Mouse (Mus musculus): Measurements from ENCODE around the gene Golt1a. TPM values are rescaled to one million over a fixed set of nuclear protein-coding genes. Genes with fewer than 3 reads are reported as not detected.

The Golt1a gene
- 53.3 and 65.3 TPM in 2 replicates for polyA plus RNA-seq (2012; rRNA removed)

DNA sequence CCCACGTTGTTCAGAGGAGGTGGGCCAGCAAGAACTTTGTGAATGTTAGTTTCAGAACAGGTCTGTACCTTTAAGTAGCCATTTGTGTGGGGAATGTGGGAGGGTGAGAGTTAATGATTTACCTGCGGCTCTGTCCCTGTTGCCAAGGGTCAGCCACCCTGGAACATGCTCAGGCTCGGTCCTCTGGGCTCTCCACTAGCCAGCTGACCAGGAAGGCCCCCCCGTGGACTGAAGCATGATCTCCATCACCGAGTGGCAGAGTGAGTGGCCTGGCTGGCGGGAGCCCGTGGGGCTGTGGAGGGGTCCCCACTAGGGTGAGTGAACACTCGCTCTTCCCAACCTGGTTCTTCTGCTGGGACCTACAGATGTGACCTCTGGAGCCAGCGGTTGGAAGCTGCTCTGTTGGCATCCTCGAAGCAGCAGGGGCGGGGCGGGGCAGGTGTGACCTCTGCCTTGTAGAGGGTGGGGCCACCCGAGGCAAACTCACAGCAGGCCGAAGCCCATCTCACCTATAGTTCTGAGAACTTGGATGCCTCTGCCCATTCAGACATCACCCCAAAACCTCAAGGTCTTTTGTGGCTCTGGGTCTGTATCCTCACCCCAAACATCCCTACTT, at the start of gene Golt1a:
TSS of gene Golt1a (plus strand) at position 149 of the 616 bp plus-strand sequence.
- WGBS = 33% methylated on average over 14 of the region's 14 CpGs
- DNase-seq (ENCODE audit: low read depth, low spot score) = peak; percentile 62

- DNase-seq (ENCODE audit: low read depth, low spot score) = no peak
- 87% methylated on average over 6 of the region's 6 CpGs for WGBS
Observed at GRCm38 (mm10) chr1:133262628-133263027, 47.0 kb upstream of the Golt1a start.

GRCm38 (mm10) chr1:133263134-133263533, 46.5 kb upstream of the Golt1a start:
- no peak for DNase-seq (ENCODE audit: low read depth, low spot score)
- WGBS = 80% methylated on average over 7 of the region's 7 CpGs

- DNase-seq (ENCODE audit: low read depth, low spot score) = no peak
- WGBS = 44% methylated on average over 12 of the region's 12 CpGs
Observed at GRCm38 (mm10) chr1:133264367-133264766, 45.2 kb upstream of the Golt1a start.

DNA sequence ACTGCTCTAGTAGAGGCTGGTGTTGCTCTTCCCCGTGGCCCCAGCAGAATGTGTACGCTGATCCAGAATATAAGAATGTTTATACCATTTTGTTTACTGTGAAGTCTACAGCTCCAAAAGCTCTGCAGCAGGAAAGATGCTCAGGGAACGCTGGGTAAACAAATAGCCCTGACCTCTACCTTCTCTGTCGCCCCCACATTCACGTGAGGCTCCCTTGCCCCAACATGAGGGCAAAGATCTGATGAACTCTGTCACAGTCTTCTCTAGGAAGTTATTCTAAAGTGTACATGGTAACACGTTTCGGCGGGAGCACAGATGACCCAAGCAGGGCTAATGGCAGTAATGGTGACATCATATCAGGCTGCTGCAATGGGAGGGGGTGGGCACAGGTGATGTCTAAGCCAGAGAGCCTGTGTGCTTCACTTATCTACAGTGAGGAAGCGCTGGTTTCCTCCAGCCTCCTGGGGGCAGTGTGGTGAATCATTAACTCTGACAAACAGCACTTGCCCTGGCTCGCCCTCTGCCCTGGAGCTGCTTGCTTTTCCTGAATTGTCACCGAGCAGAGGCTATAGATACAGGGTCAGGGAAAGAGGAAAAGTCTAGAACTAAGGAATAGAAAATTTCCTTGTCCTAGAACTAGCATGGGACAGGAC, 44.4 kb upstream of the Golt1a start:
- DNase-seq (ENCODE audit: low read depth, low spot score) = no peak
- WGBS = 21% methylated on average over 11 of the region's 11 CpGs

GRCm38 (mm10) chr1:133267094-133267493, 42.5 kb upstream of the Golt1a start:
- DNase-seq (ENCODE audit: low read depth, low spot score) = no peak
- WGBS = 80% methylated on average over 3 of the region's 3 CpGs

DNA sequence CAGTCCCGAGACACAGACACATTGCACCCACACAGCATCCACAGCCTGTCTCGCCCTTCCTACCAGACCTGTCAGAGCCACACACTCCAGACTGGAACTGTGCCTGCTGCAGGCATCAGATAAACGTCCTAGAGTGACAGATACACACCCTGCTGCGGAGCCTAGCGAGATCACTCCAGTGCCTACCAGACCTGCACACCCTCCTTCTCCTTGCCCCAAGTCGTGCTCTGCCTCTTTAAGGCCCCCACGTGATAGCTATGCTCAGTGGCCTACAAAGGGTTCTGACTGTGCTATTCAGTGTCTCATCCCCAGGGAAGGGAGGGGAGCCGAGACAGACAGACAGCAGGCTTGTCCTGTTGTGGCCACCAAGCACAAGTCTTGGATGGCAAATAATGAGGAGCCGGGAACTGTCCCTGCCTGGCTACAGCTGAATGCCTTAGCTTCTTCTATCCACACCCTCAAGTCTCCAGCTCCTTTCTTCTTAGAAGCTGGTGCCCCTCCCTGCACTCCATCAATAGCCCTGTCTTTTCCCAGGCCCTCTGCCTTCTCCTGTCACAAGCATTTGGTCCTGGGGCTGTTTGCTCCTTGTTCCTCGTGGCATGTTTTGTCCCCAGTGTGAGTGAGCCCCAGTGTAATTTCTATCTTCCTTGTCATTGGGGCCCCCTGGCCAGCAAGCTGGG, 41.6 kb upstream of the Golt1a start:
- 65% methylated on average over 10 of the region's 10 CpGs for WGBS
- no peak for DNase-seq (ENCODE audit: low read depth, low spot score)

GRCm38 (mm10) chr1:133268503-133268902, 41.1 kb upstream of the Golt1a start:
- 85% methylated on average over 3 of the region's 3 CpGs for WGBS
- DNase-seq (ENCODE audit: low read depth, low spot score) = no peak

- DNase-seq (ENCODE audit: low read depth, low spot score) = no peak
- 65% methylated on average over 6 of the region's 6 CpGs for WGBS
Observed at GRCm38 (mm10) chr1:133270336-133270735, 39.3 kb upstream of the Golt1a start.

GRCm38 (mm10) chr1:133274163-133274562, 35.4 kb upstream of the Golt1a start:
- 94% methylated on average over 19 of the region's 19 CpGs for WGBS
- no peak for DNase-seq (ENCODE audit: low read depth, low spot score)

- WGBS = 45% methylated on average over 5 of the region's 5 CpGs
- no peak for DNase-seq (ENCODE audit: low read depth, low spot score)
Observed at GRCm38 (mm10) chr1:133276983-133277382, 32.6 kb upstream of the Golt1a start.

DNA sequence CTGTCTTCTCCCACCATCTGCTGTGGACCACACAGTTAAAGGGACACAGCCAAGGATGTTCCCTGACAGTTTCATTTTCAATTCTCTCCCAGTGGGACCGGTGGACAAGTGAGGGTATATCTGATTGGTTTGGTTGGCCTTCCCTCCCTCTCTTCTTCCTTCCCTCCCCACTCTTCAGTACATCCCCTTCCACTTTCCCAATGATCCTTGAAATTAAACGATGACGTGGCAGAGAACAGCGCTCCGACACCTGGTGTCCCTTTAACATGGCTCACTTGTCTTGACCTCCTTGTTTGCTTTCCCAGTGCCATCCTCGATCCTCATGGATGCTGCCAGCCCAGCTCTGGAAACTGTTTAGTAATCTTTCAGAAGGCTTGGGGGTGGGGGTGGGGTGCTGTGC, 31.1 kb upstream of the Golt1a start:
- DNase-seq (ENCODE audit: low read depth, low spot score) = no peak
- 78% methylated on average over 6 of the region's 6 CpGs for WGBS

- WGBS = 83% methylated on average over 15 of the region's 15 CpGs
- no peak for DNase-seq (ENCODE audit: low read depth, low spot score)
Observed at GRCm38 (mm10) chr1:133278946-133279631, 30.5 kb upstream of the Golt1a start.

DNA sequence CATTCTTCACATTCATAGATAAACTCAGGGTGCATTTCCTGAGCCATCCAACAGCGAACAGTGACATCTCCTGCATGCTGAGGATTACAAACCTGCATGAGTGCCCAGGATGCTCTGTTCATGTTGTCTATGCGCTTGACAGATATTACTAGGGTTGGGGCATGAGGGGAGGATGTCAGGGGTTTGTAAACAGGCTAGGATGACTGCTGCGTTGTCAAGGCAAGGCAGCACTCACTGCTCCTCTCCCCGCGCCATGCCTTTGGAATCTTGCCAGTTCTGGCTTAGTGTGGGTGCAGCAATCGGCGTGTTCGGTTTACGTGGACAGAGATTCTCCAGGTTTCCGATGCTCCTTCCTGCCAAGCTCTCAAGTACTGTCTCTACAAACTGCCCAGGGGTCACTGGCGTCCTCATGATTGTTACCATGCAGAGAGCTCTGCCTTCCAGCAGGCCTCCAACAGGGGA, 29.9 kb upstream of the Golt1a start:
- DNase-seq (ENCODE audit: low read depth, low spot score) = no peak
- 57% methylated on average over 11 of the region's 11 CpGs for WGBS

GRCm38 (mm10) chr1:133280537-133280936, 29.1 kb upstream of the Golt1a start:
- no peak for DNase-seq (ENCODE audit: low read depth, low spot score)
- WGBS = 87% methylated on average over 2 of the region's 2 CpGs

- DNase-seq (ENCODE audit: low read depth, low spot score) = no peak
- WGBS = 67% methylated on average over 7 of the region's 7 CpGs
Observed at GRCm38 (mm10) chr1:133285907-133286306, 23.7 kb upstream of the Golt1a start.

DNA sequence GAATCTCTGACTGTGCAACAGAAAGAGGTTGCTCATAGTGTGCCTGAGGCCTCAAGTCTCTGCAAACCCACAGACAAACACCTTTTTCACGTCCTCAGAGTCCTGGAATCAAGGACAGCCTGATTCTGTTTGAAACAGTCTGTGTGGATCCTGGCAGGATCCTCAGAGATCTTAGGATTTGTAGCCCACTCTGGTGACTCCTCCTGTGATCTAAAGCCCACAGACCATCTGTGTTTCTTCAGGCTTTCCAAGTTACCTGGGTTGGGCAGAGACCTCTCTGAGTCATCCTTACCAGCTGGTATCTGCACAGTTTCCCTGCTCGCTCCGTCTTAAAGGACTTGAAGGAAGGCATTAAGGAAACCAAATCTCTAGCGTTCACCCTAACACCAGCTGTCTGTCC, 22.5 kb upstream of the Golt1a start:
- no peak for DNase-seq (ENCODE audit: low read depth, low spot score)
- WGBS = 77% methylated on average over 4 of the region's 4 CpGs

DNA sequence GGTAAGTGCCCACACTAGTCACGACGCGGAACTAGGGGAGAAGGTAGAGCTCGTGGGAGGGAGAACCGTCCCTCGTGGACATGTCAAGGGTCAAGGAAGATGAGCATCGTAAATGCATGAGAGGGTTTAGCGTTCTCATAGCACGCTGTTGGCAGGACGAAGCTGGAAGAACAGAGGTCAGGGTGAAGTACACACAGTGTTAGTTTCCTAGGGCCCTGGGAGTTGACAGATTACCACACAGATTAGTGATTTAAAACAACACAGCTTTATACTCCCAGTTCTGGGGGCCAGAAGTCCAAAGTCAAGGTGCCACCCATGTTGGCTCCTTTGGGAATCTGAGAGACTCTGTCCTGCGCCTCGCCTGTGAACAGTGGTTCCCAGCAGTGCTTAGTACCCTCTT, 21.7 kb upstream of the Golt1a start:
- WGBS = 79% methylated on average over 12 of the region's 12 CpGs
- DNase-seq (ENCODE audit: low read depth, low spot score) = no peak

DNA sequence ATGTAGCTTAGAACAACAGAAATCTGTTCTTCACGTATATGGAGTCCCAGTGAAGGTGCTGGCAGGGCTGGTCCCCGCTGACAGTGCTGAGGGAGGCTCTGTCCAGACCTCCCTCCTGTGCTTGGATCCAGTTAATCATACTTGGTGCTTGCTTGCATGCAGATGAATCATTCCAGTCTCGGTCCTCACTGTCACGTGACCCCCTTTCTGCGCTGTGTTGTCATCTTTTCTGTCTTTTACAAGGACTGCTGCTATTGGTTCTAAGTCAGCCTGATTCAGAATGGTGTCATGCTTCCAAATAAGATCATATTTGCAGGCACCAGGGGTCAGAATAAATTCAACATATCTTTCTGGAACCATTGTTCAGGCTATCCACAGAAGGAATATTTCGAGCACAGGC, 17.7 kb upstream of the Golt1a start:
- WGBS = 93% methylated on average over 6 of the region's 6 CpGs
- DNase-seq (ENCODE audit: low read depth, low spot score) = no peak

DNA sequence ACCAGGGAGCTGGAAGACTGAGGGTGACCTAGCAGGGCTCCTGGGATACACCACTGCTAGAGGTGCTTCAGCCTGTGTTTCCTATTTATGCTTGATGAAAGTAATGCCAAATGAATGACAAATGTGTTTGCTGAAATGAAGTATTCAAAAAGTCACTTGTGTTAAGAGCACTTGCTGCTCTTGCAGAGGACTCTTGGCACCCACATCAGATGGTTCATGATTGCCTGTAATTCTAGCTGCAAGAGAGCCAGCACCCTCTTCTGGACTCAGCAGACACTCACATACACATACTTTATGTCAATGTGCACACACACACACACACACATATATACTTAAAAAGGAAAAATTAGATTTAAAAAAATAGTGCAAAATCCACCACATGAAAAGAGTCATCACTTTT, 17.0 kb upstream of the Golt1a start:
- DNase-seq (ENCODE audit: low read depth, low spot score) = no peak

All from large intestine, adult 2 months (tissue).